ENCODE assay signal across 8 mouse cellular contexts in genomic region chr4:126130502-126130901, GRCm38 (mm10). TPM values are rescaled to one million over a fixed set of nuclear protein-coding genes. Genes with fewer than 3 reads are reported as not detected.
DNase-seq lines count a peak whose midpoint lies in the region; ATAC-seq lines count a peak whose summit lies in the region.
"Had no signal": no experiment of that assay in that cellular context is flagged by ENCODE, and none has a peak within 500 bp of the region (broad histone marks: within the 10 kb centered on the region; RNA-seq: fewer than 3 reads in every experiment).

No protein-coding gene starts in this region.

- no peak overlapping the region for H3K9ac ChIP-seq in midbrain, embryonic 14.5 days (replicated peaks; ENCODE audit: low read length)
- H3K9ac ChIP-seq in intestine, embryonic 15.5 days, result no peak overlapping the region
- H3K9ac ChIP-seq in liver, embryonic 12.5 days, result no peak overlapping the region

- ATAC-seq in midbrain, embryonic 14.5 days (ENCODE audit: low FRiP score, low TSS enrichment), result no peak
- peak; percentile 68 for ATAC-seq in intestine, embryonic 15.5 days
- no peak for ATAC-seq in liver, embryonic 12.5 days

- 91% methylated on average over 11 of the region's 11 CpGs for WGBS in midbrain, embryonic 14.5 days
- 77% methylated on average over 11 of the region's 11 CpGs for WGBS in midbrain, embryonic 10.5 days
- WGBS in intestine, embryonic 15.5 days, result 35% methylated on average over 11 of the region's 11 CpGs
- 76% methylated on average over 11 of the region's 11 CpGs for WGBS in liver, embryonic 12.5 days (ENCODE audit: insufficient replicate concordance)

- H3K27me3 ChIP-seq in midbrain, embryonic 14.5 days (ENCODE audit: control insufficient read depth, insufficient read depth, low read length), result no peaks in the 10 kb centered on the region
- H3K27me3 ChIP-seq in midbrain, embryonic 10.5 days (ENCODE audit: low read depth, poor library complexity, severe bottlenecking), result no peaks in the 10 kb centered on the region
- no peaks in the 10 kb centered on the region for H3K27me3 ChIP-seq in intestine, embryonic 15.5 days (replicated peaks)
- H3K27me3 ChIP-seq in liver, embryonic 12.5 days (replicated peaks), result no peaks in the 10 kb centered on the region

- H3K9me3 ChIP-seq in midbrain, embryonic 14.5 days (ENCODE audit: control insufficient read depth, low read length), result no peaks in the 10 kb centered on the region
- no peaks in the 10 kb centered on the region for H3K9me3 ChIP-seq in midbrain, embryonic 10.5 days (replicated peaks)
- no peaks in the 10 kb centered on the region for H3K9me3 ChIP-seq in intestine, embryonic 15.5 days
- no peaks in the 10 kb centered on the region for H3K9me3 ChIP-seq in liver, embryonic 12.5 days (replicated peaks)

- 0 out of 2 replicates have a peak, but pooled peaks cover 3% of the 10 kb centered on the region for H3K4me1 ChIP-seq in midbrain, embryonic 14.5 days (ENCODE audit: control insufficient read depth, insufficient read depth, low read length)
- peaks cover 19% of the 10 kb centered on the region for H3K4me1 ChIP-seq in midbrain, embryonic 10.5 days
- peaks cover 37% of the 10 kb centered on the region for H3K4me1 ChIP-seq in intestine, embryonic 15.5 days (replicated peaks)
- peaks cover 15% of the 10 kb centered on the region for H3K4me1 ChIP-seq in liver, embryonic 12.5 days

- H3K27ac ChIP-seq in midbrain, embryonic 14.5 days (replicated peaks; ENCODE audit: low read depth, low read length), result 0 out of 2 replicates have a peak overlapping the region, but pooled peaks have one; percentile 14
- H3K27ac ChIP-seq in midbrain, embryonic 10.5 days (replicated peaks), result no peak overlapping the region
- H3K27ac ChIP-seq in intestine, embryonic 15.5 days, result peak overlapping the region; percentile 75
- peak overlapping the region; percentile 59; the same call in 1 of the 2 replicates for H3K27ac ChIP-seq in liver, embryonic 12.5 days

- H3K4me2 ChIP-seq in midbrain, embryonic 14.5 days (ENCODE audit: low read length), result no peak overlapping the region
- H3K4me2 ChIP-seq in intestine, embryonic 15.5 days (replicated peaks), result peak overlapping the region; percentile 24; the same call in 1 of the 2 replicates
- no peak overlapping the region for H3K4me2 ChIP-seq in liver, embryonic 12.5 days

- peaks cover 73% of the 10 kb centered on the region for H3K36me3 ChIP-seq in midbrain, embryonic 14.5 days (ENCODE audit: control insufficient read depth, insufficient read depth, low read length)
- peaks cover 86% of the 10 kb centered on the region for H3K36me3 ChIP-seq in midbrain, embryonic 10.5 days
- peaks cover 26% of the 10 kb centered on the region for H3K36me3 ChIP-seq in intestine, embryonic 15.5 days
- H3K36me3 ChIP-seq in liver, embryonic 12.5 days, result peaks cover 65% of the 10 kb centered on the region

- no peak for DNase-seq in midbrain, embryonic 14.5 days
- DNase-seq in midbrain, embryonic 10.5 days (ENCODE audit: low spot score), result no peak
- DNase-seq in yolk sac, embryonic 10.5 days (ENCODE audit: low spot score), result peak; percentile 39
- DNase-seq in thymus, postnatal 10 days (ENCODE audit: low spot score in 2 of 2), result no peak
- DNase-seq in layer of hippocampus, adult 8-10 months (ENCODE audit: low spot score in 2 of 2), result no peak
- DNase-seq: right cerebral cortex, adult 18-20 months had no signal

- no peak overlapping the region for H3K4me3 ChIP-seq in midbrain, embryonic 14.5 days (replicated peaks; ENCODE audit: low read depth, low read length)
- H3K4me3 ChIP-seq in midbrain, embryonic 10.5 days, result no peak overlapping the region
- H3K4me3 ChIP-seq in intestine, embryonic 15.5 days (replicated peaks), result no peak overlapping the region
- no peak overlapping the region for H3K4me3 ChIP-seq in liver, embryonic 12.5 days

RNA-seq across cellular contexts. Expression of gene Eva1b, which starts 17.0 kb away (rescaled TPM):
- 7.8 and 12.3 TPM in 2 replicates for polyA plus RNA-seq in midbrain, embryonic 14.5 days (2014; fragmentation: Nextera tagmentation; extraction: Ambion mirVana)
- 22.1 and 25.0 TPM in 2 replicates for polyA plus RNA-seq in midbrain, embryonic 10.5 days (2016; fragmentation: Nextera tagmentation; extraction: Ambion mirVana)
- 41.8 and 44.6 TPM in 2 replicates for polyA plus RNA-seq in intestine, embryonic 15.5 days (2015; fragmentation: Nextera tagmentation; extraction: Ambion mirVana)
- polyA plus RNA-seq in liver, embryonic 12.5 days (2016; fragmentation: Nextera tagmentation; extraction: Ambion mirVana), result 19.3 and 19.5 TPM in 2 replicates
- 1 to 10 TPM; 2.5 to 4.8 (median 3.3) TPM for total RNA-seq in layer of hippocampus, adult 8-10 months (2022)

RNA-seq across cellular contexts. Expression of gene Stk40, which starts 26.7 kb away (rescaled TPM):
- 21.1 and 29.4 TPM in 2 replicates for polyA plus RNA-seq in midbrain, embryonic 14.5 days (2014; fragmentation: Nextera tagmentation; extraction: Ambion mirVana)
- polyA plus RNA-seq in midbrain, embryonic 10.5 days (2016; fragmentation: Nextera tagmentation; extraction: Ambion mirVana), result 45.0 and 48.9 TPM in 2 replicates
- 29.5 and 32.1 TPM in 2 replicates for polyA plus RNA-seq in intestine, embryonic 15.5 days (2015; fragmentation: Nextera tagmentation; extraction: Ambion mirVana)
- polyA plus RNA-seq in liver, embryonic 12.5 days (2016; fragmentation: Nextera tagmentation; extraction: Ambion mirVana), result 22.4 and 23.0 TPM in 2 replicates
- 10 to 100 TPM; 25.4 to 36.5 (median 31.1) TPM for total RNA-seq in layer of hippocampus, adult 8-10 months (2022)

RNA-seq across cellular contexts. Expression of gene Sh3d21, which starts 32.8 kb away (rescaled TPM):
- polyA plus RNA-seq in midbrain, embryonic 14.5 days (2014; fragmentation: Nextera tagmentation; extraction: Ambion mirVana), result 0.89 and 1.1 TPM in 2 replicates
- polyA plus RNA-seq in midbrain, embryonic 10.5 days (2016; fragmentation: Nextera tagmentation; extraction: Ambion mirVana), result 0.79 and 1.3 TPM in 2 replicates
- polyA plus RNA-seq in intestine, embryonic 15.5 days (2015; fragmentation: Nextera tagmentation; extraction: Ambion mirVana), result 12.8 and 12.9 TPM in 2 replicates
- 1.3 and 1.6 TPM in 2 replicates for polyA plus RNA-seq in liver, embryonic 12.5 days (2016; fragmentation: Nextera tagmentation; extraction: Ambion mirVana)
- total RNA-seq in layer of hippocampus, adult 8-10 months (2022), result 1 to 10 TPM in 3 of 4 experiments, under 1 TPM in 1; 0.68 to 1.3 (median 1.1) TPM

RNA-seq across cellular contexts. Expression of gene Lsm10, which starts 34.1 kb away (rescaled TPM):
- 47.8 and 51.2 TPM in 2 replicates for polyA plus RNA-seq in midbrain, embryonic 14.5 days (2014; fragmentation: Nextera tagmentation; extraction: Ambion mirVana)
- 48.6 and 49.1 TPM in 2 replicates for polyA plus RNA-seq in midbrain, embryonic 10.5 days (2016; fragmentation: Nextera tagmentation; extraction: Ambion mirVana)
- 55.3 TPM in 2 replicates for polyA plus RNA-seq in intestine, embryonic 15.5 days (2015; fragmentation: Nextera tagmentation; extraction: Ambion mirVana)
- 34.5 and 36.7 TPM in 2 replicates for polyA plus RNA-seq in liver, embryonic 12.5 days (2016; fragmentation: Nextera tagmentation; extraction: Ambion mirVana)
- 10 to 100 TPM; 14.3 to 17.5 (median 16.1) TPM for total RNA-seq in layer of hippocampus, adult 8-10 months (2022)
